Mouse (Mus musculus): ENCODE measurements around the gene Btbd35f4. TPM values are rescaled to one million over a fixed set of nuclear protein-coding genes. Genes with fewer than 3 reads are reported as not detected.
"Not testable (repeated sequence)": the region's sequence is repeated elsewhere in the genome, so short reads cannot be mapped to it uniquely, and the experiment has no call there.

Btbd35f4 gene
- polyA plus RNA-seq (2016; fragmentation: Nextera tagmentation; extraction: Ambion mirVana): not detected in 2 replicates

GRCm38 (mm10) chrX:4800196-4800595 is at the start of gene Btbd35f4:
Btbd35f4 (plus strand) TSS chrX:4800496.
- DNase-seq (ENCODE audit: low spot score); H3K9me3 ChIP-seq; H3K27ac ChIP-seq (replicated peaks); H3K36me3 ChIP-seq (replicated peaks); H3K4me3 ChIP-seq; H3K27me3 ChIP-seq (replicated peaks; ENCODE audit: low read depth, poor library complexity, severe bottlenecking); H3K4me1 ChIP-seq: not testable (repeated sequence)
- no CpG with 5 or more reads among the region's 4 CpGs for WGBS

GRCm38 (mm10) chrX:4840016-4840415 is 39.7 kb downstream of the Btbd35f4 start:
- not testable (repeated sequence) for H3K27ac ChIP-seq (replicated peaks)
- WGBS: no CpG with 5 or more reads among the region's 1 CpGs

More at GRCm38 (mm10) chrX:4840016-4840415, 39.7 kb downstream of the Btbd35f4 start:
- not testable (repeated sequence) for H3K27me3 ChIP-seq (replicated peaks; ENCODE audit: low read depth, poor library complexity, severe bottlenecking); H3K36me3 ChIP-seq (replicated peaks); H3K4me3 ChIP-seq; H3K9me3 ChIP-seq; H3K4me1 ChIP-seq; DNase-seq (ENCODE audit: low spot score)

Other genes with a start within 250 kb of the Btbd35f4 start
- not detected in 2 replicates for gene Btbd35f27, start 151.6 kb downstream of the Btbd35f4 start, polyA plus RNA-seq (2016; fragmentation: Nextera tagmentation; extraction: Ambion mirVana)